Mouse (Mus musculus): Measurements from ENCODE around the gene Six3. TPM values are rescaled to one million over a fixed set of nuclear protein-coding genes. Genes with fewer than 3 reads are reported as not detected.

The Six3 gene
- total RNA-seq, 2 experiments from 2014 or later: not detected

Other genes starting within 250 kb of the Six3 start
- under 1 TPM; 0.40 to 0.48 TPM for gene Six2, start 74.7 kb downstream of the Six3 start, total RNA-seq (2021)

Measured in heart, postnatal 10 days (tissue).